Mouse (Mus musculus) CD4-positive, CD25-positive, alpha-beta regulatory T cell, adult 4 months (primary cell): ENCODE measurements around the gene Ppp2r2d. TPM values are rescaled to one million over a fixed set of nuclear protein-coding genes. Genes with fewer than 3 reads are reported as not detected.

Source experiments
- ATAC-seq: one replicate; pipeline ENCODE4 v1.8.0; 2017
- polyA plus RNA-seq, 2 experiments: library from polyadenylated mRNA; unstranded; fragments of 100-300 nt; shearing (Covaris generic); gene quantifications; one replicate each; pipeline ENCODE4 v1.2.1; 2017

The Ppp2r2d gene
- polyA plus RNA-seq, 2 experiments from 2014 or later, result 14.2 to 15.9 TPM

DNA sequence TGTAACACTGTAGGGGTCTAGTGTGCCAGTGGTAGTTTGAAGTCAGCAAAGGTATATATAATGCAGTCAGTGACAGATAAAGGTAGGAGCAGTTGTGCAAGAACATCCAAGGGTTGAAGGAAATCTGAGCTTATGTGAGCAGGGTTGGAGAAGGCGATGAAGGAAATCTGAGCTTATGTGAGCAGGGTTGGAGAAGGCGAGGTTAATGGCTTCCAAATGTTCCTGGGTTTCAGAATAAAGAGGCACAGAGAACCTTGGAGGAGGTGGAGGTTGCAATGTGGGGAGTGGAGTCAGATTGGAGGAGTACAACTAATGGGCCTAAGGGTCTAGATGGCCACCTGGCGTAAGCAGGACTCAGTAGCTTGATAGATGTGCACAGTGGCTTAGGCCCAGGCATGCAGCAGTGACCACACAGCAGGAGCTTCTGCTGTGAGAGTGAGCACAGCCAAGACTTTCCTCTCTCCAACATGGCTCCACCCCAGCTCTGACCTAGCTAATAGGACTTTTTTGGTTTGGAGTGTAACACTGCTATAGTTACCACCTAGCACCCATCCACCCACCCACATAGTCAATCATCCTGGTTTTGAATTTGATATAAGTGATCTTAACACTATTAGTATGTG lies 18.2 kb downstream of the Ppp2r2d start:
- ATAC-seq, result no peak

DNA sequence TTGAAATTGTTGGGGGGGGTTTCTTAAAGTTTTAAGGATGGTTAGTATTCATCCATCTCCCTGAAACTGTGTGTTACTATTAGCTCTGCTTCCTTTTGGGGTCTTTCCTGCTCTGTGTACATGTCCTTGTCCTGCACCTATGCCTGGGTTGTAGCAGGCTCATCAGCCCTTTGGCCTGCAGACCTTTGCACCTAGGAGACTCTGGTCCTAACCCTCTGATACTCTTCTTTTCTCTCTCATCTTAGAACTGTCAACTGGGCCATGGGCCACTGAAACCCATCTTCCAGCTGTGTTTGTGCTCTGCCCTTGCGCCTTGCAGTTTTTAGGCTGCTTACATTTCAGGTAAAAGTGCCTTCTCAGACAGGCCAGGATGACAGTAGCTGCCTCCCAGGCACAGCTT lies 18.9 kb downstream of the Ppp2r2d start:
- ATAC-seq, result no peak

DNA sequence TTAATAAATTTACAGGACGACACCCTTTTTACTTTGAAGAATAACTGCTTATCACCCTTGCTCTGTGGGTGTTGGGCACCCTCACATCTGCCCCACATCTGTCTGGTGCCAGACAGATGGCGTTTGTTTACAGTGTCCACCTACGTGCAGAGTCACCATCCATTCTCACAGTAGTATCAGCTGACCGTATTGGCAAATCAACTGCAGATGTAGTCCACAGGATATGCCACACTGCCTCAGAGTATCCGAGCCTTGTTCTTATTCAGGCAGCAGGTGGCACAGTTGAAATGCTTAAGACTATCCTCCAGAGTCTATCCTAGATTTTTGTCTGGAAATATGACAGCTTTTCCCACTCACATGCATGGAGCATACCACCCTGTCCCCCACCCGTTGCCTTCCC lies 21.4 kb downstream of the Ppp2r2d start:
- ATAC-seq, result no peak

DNA sequence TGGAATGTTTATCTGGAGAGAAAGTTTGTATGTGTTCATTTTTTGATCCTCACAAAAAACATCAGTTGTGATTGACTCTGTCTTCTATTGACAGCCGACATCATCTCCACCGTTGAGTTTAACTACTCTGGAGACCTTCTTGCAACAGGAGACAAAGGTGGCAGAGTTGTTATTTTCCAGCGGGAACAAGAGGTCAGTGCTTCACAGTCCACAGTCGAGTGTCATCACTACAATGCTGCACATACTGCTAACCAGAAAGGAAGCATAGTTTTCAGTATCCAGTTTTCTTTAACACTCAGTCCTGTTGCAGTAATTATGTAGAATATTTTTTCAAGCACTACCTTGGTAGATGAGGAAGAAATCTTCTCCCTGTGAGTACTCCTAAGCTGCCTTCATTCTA lies 22.4 kb downstream of the Ppp2r2d start:
- no peak for ATAC-seq

DNA sequence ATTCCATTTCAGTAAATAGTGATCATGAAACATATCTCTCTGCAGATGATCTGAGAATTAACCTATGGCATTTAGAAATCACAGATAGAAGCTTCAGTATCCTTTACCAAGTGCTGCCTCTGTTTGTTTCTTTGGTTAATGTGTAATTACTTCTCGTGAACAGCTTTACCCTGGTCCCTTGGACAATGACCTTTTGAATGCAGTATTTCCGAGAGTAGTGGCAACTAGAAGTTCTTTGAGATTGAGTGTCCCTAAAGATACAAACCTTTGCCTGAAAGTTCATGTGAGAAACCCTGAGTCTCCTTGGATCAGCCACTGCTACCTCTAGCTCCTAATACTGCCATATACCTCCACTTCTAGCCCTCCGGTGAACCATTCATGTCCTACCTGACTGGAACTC lies 27.1 kb downstream of the Ppp2r2d start:
- no peak for ATAC-seq

DNA sequence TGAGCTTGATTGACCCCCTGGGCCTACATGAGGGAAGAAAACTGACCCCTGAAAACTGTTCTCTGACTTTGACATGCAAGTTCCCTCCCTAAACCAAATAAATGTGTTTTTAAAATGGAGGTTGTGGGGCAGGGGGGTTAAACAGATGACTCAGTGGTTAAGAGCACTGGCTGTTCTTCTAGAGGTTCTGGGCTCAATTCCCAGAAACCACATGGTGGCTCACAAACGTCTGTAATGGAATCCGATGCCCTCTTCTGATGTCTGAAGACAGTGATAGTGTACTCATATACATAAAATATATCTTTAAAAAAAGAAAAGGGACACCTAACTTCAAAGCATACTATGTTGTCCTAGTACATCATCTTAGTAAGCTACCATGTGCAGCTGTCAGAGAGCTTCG lies 29.2 kb downstream of the Ppp2r2d start:
- no peak for ATAC-seq

DNA sequence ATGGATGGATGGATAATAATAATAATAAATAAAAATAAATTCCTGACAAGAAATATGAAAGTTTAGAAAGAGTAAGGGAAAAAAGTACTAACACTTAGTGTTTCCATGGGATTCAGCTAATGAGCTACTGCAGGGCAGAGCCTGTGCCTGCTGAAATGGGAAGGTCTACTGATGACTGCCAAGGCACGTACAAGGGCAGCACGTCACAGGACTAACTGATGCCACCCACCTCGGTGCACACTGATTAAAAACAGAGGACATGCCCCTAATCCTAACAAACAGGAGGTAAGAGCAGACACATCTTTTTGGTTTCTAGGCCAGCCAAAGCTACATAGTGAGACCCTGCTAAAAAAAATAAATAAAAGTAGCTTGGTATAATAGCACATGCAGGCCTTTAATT lies 37.8 kb downstream of the Ppp2r2d start:
- ATAC-seq, result no peak

DNA sequence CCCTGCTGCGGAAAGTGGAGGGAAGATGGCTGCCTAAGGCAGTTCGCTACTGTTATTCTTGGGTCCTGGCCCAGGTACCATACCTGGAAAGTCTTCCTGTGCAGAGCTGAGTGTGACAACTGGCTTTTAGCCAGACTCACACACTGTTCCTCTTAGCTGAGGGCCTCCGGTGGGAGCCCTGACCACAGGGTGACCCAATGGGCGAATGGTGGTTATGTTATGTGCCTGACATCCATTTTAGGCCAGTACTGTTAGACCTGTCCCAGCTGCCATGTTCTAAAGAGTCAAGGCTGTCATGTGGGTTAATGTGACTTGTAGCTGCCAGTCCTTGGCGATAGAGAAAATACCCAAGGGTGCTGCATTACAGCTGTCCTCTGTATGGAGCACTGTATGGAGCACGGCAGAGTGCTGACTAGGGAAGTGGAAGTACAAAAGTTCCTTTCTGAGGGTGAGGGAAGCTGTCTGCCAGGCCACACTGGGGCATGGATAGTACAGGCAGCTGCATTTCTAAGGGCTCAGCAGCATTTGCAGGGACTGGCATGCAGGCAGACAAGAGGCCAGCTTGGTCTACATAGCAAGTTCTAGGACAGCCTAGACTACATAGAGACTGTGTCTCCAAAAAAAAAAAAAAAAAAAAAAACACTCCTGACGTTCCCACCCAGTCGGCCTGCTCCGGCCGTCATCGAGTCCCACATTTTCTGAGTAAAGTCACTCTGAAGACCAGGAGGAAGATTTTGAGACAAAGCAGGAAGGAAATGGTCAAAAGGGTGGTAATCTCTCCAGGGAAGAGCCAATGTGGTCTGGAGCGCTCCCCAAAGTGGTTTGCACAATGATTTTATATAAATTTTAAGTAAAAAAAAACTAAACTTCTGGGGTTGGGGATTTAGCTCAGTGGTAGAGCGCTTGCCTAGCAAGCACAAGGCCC lies 39.7 kb downstream of the Ppp2r2d start:
- ATAC-seq, result no peak

DNA sequence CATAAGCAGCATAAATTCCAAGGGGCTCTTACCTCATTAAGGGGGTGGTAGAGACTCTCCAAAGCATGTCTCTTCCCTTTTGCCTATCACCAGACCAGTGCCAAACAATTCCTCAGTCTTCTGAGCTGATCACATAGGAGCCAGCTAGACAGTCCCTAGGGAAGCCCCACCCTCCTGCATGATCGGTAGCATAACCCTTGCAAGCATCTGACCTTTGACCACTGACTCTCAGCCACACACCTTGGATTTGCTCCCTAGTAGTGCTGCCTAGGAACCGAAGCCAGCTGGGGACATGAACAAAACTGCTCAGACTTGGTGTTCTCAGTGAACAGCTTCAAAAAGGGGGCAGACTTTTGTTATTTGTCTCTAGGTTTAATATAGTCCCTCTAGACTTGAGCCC lies 52.2 kb downstream of the Ppp2r2d start:
- ATAC-seq, result no peak

DNA sequence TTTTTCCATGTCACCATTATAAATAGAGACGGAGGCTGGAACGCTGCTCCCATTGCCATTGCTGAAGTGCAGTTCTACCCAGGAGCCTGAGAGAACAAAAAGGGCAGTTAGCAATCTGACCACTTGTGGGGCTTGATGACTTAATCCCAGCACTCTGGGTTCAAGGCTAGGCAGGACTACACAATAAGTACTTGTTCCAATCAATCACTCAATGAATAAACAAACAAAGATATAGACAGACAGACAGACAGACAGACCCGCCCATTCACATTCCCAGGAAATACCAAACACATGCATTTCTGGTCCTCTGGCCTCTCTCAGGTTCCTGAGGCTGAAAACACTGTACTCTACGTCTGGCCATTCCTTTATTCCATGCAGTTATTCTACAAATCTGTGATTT lies 52.9 kb downstream of the Ppp2r2d start:
- no peak for ATAC-seq

DNA sequence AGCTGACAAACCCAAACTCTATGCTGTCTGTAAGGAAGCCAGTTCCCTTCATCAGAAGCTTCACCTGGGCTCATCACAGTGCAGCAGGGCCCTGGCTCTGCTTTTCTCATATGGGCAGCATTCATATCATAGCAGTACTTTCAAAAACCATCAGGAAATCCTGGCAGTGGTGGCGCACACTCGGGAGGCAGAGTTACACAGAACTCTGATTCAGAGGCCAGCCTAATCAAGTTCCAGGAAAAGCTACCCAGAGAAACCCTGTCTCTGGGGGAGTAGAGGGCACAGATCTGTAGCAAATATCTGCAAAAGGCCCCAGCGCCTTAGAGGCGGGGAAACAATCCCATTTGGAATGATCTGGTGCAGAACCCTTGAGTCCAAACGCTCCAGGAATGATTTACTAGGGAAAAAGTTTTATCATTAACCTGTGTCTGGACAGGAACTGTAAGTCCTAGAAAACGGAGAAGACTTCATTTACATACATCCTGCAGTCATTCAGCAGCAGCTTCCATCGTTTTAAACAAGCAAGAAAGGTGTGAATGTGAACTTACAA lies 58.1 kb downstream of the Ppp2r2d start:
- ATAC-seq, result no peak

DNA sequence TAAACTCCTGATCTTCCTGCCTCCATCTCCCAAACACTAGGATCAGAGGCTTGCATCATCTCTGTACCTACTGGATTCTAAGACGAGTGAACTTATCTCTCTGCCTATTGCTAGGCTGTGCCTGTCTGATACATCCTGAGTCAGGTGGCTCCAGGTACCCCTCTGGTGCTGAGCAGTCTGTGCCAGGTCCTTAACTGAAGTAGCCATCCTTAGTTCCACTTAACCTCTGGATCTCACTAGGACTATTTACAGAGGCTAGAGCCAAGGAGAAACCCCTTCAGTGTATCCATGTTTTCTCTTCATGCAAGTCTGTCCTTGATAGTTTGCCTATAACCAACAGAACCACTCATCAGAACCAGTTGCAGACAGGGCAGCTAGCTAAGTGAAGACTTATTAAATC lies 60.6 kb downstream of the Ppp2r2d start:
- ATAC-seq, result no peak

DNA sequence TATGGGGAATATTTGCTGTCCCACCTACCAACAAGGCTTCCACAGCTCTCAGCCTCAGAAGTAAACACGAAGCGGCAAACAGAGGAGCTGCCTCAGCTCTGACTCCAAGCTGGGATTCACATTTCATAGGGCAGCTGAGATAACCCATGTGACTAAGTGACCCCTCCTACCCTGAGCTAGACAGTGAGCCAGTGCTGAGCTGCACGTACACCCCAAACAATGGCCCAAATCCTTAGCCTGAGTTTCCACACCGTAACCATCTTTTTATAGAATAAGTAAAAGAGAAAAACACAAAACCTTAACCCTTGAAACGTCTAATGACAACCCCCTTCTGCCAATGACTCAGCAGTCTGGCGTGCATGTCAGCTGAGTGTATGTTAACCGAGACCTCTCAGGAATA lies 61.2 kb downstream of the Ppp2r2d start:
- ATAC-seq, result no peak

DNA sequence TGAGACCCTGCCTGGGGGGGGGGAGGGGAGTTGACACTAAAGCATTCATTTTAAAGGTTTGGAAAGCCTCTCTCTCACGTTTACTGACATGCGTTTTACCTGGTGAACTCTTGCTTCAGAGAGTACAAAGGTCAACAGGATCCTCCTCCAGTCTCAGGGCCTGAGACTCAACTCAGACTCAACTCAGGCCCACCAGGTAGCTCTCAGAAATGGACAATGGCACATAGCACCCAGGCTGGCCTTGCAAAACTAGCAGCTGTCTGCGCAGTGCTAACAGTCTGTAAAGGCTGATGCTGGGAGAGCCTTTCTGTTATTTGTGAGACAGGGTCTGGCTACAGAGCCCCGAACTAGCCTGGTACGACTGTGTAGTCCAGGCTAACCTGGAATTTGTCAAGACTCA lies 62.1 kb downstream of the Ppp2r2d start:
- no peak for ATAC-seq

DNA sequence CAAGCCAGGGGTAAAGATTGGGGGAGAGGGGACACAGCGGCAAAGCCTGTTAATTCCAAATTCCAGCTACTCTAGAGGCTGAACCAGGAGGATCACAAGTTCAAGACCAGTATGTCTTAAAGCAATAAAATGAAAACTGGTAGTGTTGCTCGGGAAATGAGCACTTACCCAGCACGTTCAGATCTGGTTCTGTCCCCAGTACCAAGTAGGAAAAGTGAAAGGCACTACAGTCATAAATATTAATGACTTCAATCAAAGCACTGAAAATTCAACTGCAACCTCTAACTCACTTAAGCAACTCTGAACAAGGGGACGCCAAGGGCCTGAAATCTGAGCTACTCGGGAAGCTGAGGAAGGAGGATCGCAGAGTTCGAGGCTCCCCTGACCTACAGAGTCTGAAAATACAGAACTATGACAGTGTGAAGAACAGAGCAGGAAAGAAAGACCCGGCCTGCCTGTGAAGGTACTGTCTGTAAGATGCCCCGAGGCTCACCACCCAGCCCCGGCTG lies 62.9 kb downstream of the Ppp2r2d start:
- ATAC-seq, result no peak

DNA sequence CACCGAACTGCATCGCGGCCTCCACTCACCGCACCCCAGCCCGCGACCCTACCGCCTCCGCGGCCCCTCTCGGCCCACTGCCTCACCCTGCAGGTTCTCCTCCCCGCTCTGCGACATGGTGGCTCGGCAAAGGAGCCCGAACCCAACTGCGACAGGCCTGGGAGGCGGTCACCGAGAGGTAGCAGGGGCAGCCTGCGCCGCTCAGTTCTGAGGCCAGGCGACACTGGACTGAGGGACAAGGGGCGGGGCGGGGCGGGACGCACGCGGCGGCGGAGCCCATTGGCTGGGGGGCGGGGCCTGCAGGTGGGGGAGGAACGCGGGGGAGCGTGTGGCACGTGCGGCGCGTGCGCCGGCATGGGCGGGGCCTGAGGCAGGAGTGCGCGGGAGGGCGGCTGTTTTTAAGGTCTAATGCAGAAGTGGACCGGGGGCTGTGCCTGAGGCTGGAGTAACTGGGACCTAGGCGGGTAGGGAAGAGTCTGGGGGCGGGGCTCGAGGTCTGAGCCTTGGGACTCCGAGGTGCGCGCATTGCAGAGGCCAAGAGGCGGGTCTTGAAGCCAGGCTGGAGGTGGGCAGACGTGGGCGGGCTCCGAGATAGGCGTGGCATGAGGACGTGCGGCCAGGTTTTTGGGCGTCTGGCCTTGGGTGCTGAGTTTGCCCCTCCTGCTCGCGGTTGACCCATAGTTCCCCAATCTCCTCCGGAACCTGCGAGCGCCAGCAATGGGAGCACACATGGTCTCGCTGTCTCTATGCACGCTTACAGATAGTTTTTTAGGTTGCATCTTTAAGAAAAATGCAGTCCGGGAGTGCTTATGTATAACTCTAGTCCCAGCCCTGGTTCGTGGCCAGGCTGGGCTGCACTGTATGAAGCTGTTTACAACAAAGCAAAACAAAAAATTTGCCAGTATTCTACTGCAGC lies 63.7 kb downstream of the Ppp2r2d start, which contains the start of gene Bnip3:
TSS of gene Bnip3 (minus strand) at position 243 of the 916 bp plus-strand sequence.
- ATAC-seq, result peak; percentile 89

DNA sequence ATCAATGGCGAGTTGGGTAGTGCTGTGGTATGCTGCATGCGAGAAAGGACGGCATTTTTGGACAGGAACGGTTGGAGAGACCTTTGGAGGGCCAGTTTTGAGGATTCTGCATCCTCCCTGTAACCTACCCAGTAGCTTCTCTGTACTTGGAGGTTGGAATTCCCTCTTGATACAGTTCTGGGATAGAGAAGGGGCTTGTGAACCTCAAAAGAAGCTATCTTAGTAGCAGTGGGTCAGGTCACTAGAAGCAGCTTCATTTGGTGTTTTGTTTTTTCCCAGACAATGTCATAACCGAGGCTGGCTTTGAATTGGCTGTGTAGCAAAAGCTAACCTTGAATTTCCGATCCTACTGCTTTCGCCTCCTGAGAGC lies 64.3 kb downstream of the Ppp2r2d start:
- ATAC-seq, result no peak

DNA sequence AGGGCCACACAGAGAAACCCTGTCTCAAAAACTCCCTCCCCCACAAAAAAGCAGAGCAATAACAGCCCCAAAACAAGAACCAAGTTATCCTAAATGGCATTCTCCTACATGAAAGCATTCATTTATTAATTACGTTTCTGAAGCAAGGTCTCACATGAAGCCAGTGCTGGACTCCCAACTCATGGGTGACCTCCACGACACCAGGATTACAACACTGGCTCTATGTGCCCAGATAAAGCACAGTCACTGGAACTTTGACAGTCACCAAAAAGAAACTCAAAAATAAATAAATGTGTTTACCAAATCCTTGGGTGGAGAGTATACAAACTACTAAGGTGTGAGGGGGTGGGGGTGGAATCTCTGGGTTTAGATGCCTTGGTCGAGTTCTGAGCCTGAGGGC lies 67.7 kb downstream of the Ppp2r2d start:
- no peak for ATAC-seq

DNA sequence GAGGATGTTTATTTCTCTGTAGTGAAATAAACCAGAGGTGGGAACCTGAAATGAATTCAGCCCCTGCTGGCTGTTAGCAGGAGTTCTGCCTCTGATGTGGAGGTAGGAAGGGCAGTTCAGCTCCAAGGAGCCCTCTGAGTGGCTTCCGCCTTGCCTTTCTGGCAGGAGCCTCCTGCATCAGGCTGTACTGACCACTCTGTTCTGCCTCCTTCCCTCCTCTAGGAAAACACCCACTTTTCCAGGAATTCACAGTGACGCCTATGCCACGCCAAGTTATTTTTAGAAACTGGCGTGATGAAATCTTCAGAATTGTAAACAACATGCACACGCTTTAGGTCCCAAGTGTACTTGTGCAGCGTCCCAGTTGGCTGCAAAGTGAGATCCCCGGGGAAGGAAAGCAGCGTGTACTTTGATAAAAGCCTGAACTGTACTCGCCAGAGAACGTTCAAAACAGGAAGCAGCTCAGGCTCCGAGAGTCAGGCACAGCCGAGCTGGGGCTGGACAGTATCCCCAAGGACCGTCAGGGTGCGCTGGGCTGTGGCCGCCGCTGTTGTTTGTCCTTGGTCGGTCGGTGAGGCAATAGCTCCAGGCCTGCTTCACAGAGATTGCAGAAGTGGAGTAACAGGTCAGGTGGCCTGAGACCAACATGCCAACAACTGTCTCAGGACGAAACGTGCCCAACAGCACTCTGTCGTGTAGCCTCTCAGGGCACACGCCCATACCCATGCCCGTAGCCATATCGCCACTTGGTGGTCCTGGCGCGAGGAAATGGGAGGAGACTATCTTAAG lies 73.5 kb downstream of the Ppp2r2d start:
- ATAC-seq, result peak; percentile 81

DNA sequence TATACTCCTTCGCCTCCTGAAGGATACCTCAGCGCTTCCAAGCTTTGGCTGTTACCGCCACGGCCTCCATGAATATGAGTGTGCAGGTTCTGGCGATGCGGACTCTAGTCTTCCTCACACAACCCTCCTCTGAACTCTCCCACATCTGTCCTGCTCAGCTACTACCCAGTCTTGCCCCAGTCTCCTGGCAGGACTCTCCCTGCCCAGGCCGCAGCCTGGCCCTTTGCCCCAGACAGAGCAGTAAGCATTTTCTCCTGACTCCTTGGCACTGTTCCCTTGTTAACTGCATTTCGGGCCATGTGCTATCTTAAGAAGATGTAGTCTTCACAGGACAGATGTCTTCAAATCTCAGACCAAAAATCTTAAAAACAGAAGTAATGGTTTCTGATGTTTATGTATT lies 75.7 kb downstream of the Ppp2r2d start:
- ATAC-seq, result no peak

DNA sequence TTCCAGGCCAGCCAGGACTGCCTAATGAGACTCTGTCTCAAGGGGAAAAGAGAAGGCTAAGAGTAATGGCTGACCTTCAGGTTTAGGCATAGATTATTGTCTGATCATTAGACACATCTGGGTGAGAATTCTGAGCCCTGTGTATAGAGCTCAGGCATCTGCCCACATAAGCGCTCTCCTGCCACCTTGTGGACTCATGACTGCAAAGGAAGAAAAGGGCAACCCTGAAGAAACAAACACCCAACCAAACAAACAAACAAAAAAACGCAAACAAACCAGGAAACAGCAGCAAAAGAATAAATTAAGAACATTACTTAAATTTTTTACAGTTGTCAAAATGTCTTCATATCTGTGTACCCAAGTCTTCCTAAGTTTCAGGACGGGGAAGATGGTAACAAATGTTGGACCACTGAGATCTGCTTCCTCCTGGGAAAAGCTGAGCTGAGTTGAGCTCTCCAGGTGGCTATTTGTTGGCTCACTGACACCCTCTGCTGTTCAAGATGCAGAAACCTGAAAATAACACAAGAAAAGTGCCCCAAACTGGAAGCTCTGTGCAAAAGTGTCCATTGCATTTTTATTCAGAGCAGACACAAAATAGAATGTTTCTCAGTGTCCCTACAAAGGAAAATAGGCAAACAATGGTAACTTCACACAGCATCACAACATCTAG lies 78.0 kb downstream of the Ppp2r2d start:
- ATAC-seq, result no peak
